Mouse (Mus musculus): ENCODE results near the gene Wnk1.

GRCm38 (mm10) chr6:120085832-120086231 is 47.4 kb upstream of the Wnk1 start:
- TF ChIP-seq CTCF (IDR thresholded peaks at IDR 0.05; ENCODE audit: low read depth) = no peak
- TF ChIP-seq EP300 (IDR thresholded peaks at IDR 0.05; ENCODE audit: low read depth) = no peak
